Mouse (Mus musculus) cerebellum, adult 18-20 months (tissue): Measurements from ENCODE around the gene Marveld1.

Experiments used
- DNase-seq, 2 experiments: peaks; one replicate each; pipeline ENCODE4 v3.0.0; 2021

Gene Marveld1

DNA sequence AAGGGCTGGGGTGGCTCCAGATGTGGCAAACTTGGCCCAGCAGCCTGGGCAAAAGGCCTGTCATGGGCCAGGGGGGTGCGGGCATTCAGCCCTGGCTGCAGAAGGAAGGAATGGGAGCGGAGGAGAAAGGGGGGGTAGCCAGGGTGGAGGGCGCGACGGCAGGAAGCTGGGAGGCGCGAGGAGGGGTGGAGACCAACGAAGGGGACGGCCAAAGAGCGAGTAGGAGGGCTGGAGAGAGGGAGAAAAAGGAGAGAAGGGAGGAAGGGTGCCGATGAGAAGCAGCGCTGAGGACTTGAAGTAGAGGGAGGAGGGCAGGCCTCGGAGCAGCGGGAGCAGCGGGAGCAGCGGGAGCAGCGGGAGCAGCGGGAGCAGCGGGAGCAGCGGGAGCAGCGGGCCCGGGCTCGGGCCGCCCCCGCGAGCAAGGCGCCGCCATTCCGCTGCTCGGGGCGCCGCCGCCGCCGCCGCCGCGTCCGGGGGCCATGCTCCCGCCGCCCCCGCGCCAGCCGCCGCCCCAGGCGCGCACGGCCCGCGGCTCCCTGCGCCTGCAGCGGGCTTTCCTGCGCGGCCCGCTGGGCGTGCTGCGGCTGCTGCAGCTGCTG lies at the start of gene Marveld1:
Gene Marveld1, plus strand, starts transcription at position 231 of the 599 bp plus-strand sequence.
- DNase-seq: peak; percentile 59

DNA sequence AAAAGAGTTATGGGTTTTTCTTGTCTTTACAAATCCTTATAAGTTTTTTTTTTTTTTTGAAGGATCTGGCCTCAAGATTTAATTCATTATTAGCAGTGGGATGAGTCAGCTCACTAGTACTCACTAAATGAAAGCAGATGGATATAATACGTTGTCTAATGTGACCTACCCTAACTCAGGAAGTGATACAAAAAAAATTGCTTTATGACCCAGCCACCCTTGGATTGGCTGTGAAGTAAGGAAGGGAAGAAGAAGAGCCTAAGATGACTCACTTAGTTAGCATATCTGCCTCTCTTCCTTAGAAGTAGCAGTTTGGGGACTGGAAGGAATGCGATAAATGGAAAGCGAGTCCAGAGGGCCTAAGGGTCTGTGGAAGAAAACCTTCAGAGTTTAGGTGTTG lies 47.8 kb upstream of the Marveld1 start:
- DNase-seq: no peak

DNA sequence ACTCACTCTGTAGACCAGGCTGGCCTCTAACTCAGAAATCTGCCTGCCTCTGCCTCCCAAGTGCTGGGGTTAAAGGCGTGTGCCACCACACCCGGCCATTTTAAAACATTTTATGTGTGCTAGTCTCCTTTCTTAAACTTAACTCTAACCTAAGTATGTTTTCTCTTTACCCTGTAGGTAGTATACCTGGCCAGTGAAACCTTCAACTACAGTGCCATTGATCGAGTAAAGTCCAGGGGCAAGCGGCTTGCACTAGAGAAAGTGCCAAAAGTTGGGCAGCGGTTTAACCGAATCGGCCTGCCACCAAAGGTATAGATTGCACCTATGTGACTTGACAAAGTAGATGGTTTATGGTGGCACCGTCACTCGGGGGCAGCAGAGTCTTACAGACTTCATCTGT lies 42.5 kb upstream of the Marveld1 start:
- DNase-seq: no peak

DNA sequence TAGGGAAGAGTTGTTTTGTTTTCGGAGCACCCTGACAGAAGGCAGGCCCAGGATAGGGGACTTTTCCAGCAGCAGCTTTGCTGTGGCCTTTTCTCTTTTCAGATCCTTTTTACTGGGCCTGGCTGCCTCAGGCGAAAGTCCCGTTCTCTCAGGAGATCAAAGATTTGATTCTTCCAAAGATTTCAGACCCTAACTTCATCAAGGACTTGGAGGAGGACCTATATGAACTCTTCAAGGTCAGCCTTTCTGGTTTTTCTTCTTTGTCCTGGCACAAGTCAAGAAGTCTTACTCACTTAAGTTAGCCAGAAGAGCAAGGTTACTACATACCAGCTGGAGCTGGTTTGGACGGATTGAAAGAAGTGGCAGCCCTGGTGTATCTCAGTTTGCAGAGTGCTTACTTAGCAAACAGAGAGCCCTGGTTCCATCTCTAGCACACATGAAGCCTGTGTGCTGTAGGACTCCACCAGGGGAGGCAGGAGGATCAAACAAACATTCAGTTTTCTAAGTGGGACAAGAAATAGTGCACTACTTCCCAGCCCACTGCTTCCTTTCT lies 31.3 kb upstream of the Marveld1 start:
- no peak for DNase-seq

DNA sequence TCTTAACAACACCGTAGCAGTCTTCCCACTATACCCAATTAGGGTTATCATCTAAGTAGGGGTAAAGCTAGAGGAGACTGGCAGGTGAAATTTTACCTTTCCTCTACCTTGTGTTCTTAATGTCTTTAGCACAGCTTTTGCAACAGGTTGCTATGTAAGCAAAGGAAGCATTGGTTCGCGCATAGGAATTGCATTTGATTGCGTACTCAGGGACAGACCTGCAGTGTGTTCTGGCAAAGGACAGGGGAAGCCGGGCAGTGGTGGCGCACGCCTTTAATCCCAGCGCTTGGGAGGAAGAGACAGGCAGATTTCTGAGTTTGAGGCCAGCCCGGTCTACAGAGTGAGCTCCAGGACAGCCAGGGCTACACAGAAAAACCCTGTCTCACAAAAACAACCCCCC lies 29.1 kb upstream of the Marveld1 start:
- DNase-seq: no peak

DNA sequence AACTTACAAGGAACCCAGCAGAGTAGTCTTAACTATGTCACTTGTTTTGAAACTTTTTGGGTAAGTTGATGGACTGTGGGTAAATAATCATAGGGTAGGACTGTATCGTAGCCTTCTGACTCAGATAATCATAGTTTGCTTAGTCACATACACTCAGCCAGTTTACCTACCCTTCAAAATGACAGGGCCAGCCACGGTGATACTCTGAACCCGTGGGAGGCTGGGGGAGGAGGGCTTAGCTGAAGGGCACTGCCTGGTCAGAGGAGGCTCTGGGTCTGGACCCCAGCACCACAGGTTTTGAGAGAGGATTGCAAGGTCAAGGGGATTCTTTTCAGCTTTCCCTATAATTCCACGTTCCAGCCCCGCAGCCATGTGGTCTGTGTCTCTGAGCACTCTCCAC lies 28.6 kb upstream of the Marveld1 start:
- DNase-seq: no peak

DNA sequence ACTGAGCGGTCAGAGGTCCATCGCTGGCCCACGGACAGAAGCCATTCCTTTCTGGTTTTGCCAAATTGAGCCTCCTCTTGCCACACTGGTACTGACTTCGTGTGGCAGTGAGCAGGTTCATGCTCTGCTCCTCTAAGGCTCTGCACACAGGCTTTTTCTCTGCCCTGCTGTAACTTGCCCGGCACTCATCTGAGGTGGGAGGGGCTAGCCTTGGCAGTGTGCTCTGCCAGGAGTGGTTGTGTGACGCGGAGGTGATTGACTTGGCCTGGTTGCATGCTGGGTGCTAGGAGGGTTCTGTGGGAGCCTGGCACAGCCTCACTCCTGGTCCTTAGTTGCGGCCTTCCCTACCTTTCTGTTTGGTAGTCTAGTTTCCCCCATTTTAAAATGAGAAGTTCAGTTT lies 26.7 kb upstream of the Marveld1 start:
- DNase-seq: no peak

DNA sequence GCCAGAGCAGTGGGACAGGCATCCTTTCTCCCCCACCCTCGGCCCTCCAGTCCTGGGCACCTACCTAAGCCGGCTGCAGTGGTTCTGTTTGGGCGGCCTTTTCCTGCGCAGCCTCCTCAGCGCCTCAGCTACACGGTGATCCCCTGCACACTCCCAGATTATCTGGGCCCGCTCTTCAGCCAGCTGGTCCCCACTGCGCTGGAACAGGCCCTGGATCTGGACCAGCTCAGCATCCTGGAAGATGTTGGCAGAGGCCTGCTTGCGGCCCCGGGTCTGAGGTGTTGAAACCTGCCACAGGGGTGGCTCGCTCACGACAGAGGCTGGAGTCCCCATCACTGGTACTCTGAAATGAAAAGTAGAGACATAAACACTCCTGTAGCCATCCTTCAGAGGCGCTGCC lies 22.5 kb upstream of the Marveld1 start:
- DNase-seq: peak; percentile 24 to 43

DNA sequence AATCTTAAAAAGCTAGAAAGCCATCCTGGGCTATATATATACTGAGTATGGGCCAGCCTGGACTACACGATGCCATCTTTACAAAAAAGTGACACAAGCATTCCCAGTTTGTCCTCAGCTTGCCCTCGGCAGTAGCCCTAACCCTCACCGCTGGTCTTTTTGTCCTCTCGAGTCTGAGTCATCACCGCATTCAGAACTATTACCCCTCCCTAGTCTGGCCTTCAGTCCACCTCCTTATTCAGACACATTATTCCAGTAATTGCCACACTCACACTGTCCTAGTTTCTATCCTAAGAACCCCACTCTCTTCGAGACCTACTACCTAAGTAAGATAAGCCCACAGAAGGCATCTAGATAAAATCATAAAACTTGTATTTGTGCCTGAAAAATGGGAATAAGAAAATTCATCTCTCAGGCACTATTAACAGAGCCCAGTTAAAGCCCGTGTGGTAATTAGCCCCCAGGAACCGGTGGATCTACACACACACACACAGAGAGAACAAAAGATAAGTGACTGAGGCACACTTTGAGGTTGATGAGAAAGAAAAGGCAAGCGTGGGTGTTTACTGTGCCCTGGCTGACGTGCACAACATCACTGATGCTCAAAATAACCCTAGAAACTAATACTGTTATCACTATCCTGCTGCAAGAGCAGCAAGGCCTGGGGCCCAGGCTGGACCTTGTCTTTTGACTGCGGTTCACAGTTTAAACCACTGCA lies 21.5 kb upstream of the Marveld1 start:
- DNase-seq: no peak

DNA sequence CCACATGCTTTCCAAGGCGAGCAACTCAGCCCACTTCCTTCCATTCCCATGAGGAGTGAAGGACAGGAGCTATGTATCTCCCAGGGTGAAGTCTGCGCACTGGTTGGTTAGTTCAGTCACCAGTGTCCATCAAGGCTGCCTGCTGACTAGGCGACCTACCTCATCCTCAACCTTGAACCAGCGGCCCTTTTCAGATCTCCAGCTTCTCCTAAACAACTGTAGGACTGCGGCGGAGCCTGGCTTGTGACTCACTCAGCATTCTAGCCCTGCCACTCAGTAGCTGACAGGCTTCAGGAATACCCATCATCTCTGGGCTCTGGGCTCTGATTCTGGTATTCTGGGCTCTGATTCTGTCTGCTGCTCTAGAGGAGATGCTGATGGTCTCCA lies 21.0 kb upstream of the Marveld1 start:
- DNase-seq: no peak

DNA sequence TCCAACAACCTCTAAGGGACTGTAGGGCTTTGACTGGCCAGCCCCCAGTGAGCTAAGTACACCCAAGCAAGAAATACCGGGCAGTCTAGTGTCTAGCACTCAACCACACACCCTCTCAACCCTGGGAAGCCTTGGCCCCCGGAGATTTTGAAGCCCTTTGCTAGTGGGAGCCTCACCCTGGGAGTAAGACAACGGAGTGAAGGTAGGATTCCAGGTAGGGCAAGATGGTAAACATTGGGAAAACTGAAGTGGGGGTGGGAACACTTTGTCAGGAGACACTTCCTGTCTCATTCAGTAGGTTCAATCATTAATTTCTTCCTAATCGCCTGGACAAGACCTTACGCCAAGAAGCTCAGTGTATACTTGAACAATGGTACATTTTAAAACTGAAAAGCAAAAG lies 20.2 kb upstream of the Marveld1 start:
- no peak for DNase-seq

DNA sequence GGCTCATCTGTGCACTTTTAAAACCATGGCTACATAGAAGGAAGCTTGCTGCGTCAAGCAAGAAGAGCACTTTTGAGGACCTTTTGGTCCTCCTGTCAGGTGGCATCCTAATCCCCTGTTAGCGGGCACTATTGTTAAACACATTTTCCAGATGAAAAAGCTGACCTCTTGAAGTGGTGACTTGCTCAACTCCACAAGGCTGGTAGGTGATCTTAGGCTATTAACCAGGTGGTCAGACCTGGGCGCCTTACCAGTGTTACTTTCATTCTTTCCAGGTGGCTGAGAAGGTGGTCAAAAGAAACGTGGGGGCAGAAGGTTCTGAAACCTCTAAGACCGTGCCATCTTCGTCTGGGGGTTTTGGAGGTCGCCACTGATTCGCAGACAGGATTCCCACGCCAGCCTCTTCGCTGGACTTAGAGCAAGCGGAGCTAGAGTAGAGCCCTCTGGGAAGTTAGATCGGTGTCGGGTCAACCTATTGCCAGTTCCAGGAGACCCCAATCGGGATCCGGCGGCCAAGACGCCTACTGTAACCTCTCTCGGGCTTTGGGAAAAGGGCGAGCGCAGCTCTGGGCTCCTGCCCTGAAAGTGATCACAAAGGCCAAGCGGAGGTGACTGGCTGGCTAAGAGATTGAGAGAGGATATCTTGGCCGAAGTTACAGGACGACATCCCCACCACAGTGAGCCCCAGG lies 19.0 kb upstream of the Marveld1 start:
- DNase-seq: no peak

DNA sequence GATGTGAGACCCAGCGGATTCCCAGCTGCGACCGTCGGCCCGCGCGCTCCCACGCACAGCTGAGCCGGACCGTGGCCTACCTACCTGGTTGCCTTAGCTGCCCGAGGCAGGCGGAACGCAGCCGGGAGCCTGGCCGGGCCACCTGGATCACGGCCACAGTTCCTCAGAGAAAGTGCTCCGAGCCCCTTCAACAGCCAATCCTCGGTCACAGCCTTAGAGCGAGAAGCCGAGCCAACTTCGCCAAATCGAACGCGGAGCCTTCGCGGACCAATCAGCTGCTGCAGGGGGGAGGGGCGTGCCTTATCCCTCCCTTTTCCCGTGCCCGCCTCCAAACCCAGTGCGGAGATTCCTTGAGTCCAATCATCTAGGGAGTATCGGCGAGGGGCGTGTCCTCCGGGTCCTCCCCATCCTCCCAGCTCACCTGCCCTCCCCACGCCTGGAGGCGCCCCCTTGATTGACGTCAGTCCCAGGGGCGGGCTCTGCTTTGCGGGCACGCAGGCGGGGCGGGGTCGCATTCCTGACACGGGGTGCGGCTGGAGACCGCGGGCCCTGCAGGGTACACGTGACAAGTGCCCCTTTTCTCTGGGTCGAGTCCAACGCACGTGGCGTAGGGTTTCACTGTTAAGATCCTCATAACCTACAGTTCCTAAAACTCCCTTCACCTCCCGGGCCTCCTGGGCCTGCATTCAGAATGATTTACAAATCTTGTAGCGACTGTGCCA lies 18.3 kb upstream of the Marveld1 start, which contains the start of gene Avpi1:
Gene Avpi1, minus strand, starts transcription at position 273 of the 722 bp plus-strand sequence.
- DNase-seq: peak; percentile 97 to 99

DNA sequence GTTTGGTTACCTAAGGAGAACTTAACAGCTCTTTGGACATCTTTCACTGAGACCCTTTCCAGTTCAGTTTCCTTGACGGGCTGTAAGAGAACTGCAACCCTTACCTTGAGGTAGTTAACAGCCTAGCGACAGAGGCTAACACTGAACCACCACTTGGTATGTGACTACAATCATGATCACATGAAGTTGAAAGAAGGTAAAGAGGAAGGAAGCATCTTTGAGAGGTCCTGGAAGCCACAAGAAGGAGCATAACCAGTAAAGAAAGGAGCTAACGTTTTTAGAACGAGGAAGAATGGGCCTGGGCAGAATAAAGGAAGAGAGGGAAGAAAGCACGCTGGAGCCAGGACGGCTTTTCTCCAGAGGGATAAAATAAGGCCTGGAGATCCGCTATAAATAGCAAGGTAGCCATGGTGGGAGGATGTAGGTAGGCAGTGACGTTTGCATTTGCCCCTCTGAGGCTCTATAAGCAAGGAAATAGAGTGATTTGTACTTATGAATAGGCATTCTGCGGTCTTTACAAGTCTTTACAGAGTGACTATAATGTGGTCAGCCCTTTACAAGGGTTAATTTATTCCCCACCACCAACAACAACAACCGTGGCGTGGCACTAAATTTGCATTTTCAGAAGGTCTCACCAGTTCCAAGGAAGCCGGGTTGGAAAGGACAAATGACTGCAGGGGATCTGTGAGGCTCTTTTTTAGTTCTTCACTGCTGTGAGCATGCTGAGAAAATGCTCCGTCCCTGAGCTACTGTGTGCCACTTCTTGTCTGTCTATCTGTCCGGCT lies 17.5 kb upstream of the Marveld1 start:
- DNase-seq: no peak

DNA sequence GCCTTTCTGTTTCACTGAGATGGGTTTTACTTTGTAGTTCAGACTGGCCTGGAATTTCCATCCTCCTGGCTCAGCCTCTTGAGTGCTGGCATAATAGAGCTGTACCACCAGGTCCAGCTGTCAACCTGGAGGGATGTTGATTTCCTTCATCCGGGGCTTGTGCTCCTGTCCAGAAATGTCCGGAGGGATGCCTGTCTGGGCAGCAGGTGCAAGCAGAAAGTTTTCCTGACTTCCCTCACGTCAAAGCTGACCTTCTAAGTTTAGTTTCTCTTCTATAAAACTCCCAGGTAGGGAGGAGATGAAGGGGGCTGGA lies 16.9 kb upstream of the Marveld1 start:
- no peak for DNase-seq

DNA sequence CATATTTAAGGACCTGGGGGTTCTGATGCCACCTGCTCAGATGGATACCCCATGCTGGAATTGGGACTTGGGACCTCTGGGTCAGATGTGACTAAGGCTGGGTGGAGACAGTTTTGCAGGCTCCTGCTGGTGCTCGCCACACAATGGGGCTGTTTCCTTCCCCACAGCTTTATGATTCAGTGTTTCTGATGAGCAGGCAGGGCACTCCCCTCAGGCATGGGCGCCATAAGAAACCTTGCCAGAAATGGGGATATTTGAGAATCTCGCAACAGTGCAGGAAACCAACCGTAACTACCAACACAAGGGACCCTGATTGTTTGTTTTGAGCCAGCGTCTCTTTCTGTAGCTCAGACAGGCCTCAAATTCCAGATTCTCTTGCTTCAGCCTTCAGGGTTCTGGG lies 16.1 kb upstream of the Marveld1 start:
- no peak for DNase-seq

DNA sequence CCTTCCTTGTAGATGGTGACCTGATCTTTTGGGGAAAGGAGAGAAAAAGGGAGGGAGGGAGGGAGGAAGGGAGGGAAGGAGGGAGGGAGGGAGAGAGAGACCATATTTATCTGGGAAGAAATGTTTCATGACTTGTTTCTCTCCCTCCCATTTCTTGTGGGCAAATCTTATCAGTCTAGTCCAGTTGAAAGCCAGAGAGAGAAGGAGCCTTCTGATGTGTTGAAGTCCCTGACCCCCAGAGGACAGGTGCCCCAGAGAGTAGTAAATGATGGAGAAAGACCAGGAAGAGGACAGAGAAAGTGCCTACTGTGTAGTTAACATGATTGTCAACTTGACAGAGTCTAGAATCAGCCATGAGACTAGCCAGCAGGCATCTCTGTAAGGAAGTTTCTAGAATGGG lies 12.1 kb upstream of the Marveld1 start:
- no peak for DNase-seq

DNA sequence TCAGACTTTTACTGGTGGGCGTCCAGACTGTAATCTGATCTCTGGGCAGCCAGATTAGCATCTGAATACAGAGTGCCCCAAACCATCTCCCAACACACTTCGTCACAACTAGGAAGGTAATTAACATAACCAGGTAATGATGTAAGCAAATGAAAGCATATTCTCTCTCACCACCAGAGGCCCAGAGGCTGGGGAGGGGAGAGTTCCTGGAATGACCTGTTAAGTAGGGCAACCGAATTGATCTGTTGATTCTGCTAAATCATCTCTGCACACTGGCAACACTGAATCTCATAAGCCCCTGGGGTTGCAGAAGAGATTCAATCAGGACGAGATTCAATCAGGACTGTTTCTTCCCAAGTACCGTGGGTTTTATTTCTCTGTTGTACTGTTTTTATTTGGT lies 11.1 kb upstream of the Marveld1 start:
- no peak for DNase-seq

DNA sequence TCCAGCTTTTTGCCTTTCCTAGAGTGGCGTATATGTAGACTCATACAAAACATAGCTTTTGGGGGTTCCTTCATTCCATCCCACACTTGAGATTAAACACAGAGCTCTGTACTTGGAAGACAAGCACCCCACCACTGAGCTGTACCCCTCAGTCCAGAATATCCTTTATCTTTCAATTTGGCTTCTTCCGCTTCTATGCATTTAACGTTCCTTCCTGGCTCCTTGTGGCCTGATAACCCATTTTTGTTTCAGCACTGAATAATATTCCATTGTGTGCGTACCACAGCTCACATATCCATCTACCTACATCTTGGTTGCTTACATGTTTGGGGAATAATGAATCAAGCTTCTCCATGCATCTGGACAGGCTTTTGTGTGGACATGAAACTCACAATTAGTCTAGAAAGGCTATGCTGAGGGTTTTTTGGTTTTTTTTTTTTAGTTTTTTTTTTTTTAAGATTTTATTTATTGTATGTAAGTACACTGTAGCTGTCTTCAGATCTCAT lies 10.0 kb upstream of the Marveld1 start:
- DNase-seq: no peak

DNA sequence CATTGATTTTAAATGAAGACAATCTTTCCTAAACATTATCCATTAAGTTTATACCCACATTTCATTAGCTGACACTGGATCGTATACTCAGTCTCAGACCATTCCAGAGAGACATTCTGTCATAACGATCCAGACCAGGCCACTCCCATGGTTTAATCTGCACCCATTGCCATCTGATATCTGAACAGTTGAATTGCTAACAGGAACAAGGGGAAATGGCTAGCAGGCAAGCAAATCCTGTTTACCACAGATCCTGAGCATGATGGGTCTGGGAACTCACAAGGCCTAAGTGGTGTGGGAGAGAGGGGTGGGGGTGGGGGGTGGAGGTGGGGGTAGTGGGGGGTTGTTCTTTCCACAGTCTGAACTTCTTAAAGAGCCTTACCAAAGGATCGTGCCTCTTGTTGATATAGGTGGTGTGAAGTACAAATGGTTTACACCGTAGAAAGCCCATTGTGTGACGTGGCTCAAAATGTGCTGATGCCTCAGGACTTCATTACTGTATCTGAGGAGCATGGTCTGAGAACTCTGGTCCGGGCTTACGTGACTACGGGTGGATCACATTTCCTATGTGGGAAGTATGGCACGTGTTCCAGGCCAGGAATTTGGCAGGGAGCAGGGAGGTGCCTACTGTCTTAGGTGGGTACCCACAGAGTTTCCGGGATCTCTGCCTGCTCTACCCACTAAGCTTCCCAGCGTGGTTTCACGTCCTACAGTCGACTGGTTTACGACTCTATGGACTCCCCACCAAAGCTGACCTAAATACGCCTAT lies 8.5 kb upstream of the Marveld1 start:
- no peak for DNase-seq

DNA sequence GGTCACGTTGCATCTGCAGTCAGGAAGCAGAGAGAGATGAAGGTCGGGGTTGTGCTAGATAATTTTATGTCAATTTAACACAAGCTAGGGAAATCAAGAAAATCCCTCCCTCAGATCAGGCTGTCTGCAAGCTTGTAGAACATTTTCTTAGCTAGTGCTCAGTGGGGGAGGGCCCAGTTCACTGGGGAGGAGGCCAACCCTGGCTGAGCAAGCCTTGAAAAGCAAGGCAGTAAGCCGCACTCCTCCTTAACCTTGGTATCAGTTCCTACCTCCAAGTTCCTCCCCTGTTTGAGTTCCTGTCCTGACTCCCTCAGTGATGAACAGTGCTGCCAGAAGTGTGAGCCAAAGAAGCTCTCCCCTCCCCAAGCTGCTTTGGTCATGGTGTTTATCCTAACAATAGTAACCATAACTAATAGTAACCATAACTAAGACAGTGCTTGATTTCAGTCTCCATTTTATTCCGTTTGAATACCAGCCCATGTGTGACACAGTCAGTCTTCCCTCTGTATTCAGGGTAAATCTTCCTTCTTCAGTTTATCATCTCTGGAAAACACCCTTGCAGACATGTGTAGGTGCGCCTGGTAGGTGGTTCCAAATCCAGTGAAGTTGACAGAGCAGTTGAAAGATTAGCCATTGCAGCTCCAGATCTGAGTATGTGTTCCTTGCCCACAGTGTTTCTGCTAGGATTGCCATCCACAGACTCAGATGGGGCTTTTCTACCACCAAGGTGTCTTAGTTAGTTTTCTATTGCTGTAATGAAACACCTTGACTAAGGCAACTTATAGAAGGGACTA lies 7.3 kb upstream of the Marveld1 start:
- no peak for DNase-seq
